Mouse (Mus musculus) T-cell, adult 2 months (primary cell): ENCODE measurements around the gene Rrm1.
A peak's percentile ranks its signal among the peaks of the same experiment; 100 is the strongest.
"Not testable (repeated sequence)": the region's sequence is repeated elsewhere in the genome, so short reads cannot be mapped to it uniquely, and the experiment has no call there.

Experiments used
- DNase-seq: peaks from one replicate; pipeline ENCODE4 v3.0.0; 2022; ENCODE audit warnings: low spot score

Gene Rrm1

GRCm38 (mm10) chr7:102478425-102478824, 36.9 kb downstream of the Rrm1 start:
- DNase-seq, result no peak

GRCm38 (mm10) chr7:102478926-102479325, 37.4 kb downstream of the Rrm1 start:
- no peak for DNase-seq

- no peak for DNase-seq
Observed at GRCm38 (mm10) chr7:102479368-102480078, 38.0 kb downstream of the Rrm1 start.

GRCm38 (mm10) chr7:102480821-102481220, 39.3 kb downstream of the Rrm1 start:
- DNase-seq, result no peak

- DNase-seq, result no peak
Observed at GRCm38 (mm10) chr7:102481579-102481978, 40.1 kb downstream of the Rrm1 start, which contains the start of gene Olfr543. TSS of gene Olfr543 (minus strand) at chr7:102481679.

- DNase-seq, result no peak
Observed at GRCm38 (mm10) chr7:102483665-102484064, 42.2 kb downstream of the Rrm1 start.

GRCm38 (mm10) chr7:102484766-102485165, 43.3 kb downstream of the Rrm1 start:
- not testable (repeated sequence) for DNase-seq

- no peak for DNase-seq
Observed at GRCm38 (mm10) chr7:102486105-102486504, 44.6 kb downstream of the Rrm1 start.

- no peak for DNase-seq
Observed at GRCm38 (mm10) chr7:102488161-102488560, 46.7 kb downstream of the Rrm1 start, which contains the start of gene Olfr544. TSS of gene Olfr544 (minus strand) at chr7:102488313.

GRCm38 (mm10) chr7:102494416-102494815, 52.9 kb downstream of the Rrm1 start:
- DNase-seq, result not testable (repeated sequence)

GRCm38 (mm10) chr7:102499473-102499872, 58.0 kb downstream of the Rrm1 start, which contains the start of gene Olfr545:
TSS of gene Olfr545 (minus strand) at chr7:102499573.
- no peak for DNase-seq

- DNase-seq, result no peak
Observed at GRCm38 (mm10) chr7:102501986-102502385, 60.5 kb downstream of the Rrm1 start.

- peak; percentile 57 for DNase-seq
Observed at GRCm38 (mm10) chr7:102506848-102507247, 65.4 kb downstream of the Rrm1 start.

- no peak for DNase-seq
Observed at GRCm38 (mm10) chr7:102508066-102508465, 66.6 kb downstream of the Rrm1 start.

GRCm38 (mm10) chr7:102508666-102509065, 67.2 kb downstream of the Rrm1 start:
- no peak for DNase-seq

- DNase-seq, result no peak
Observed at GRCm38 (mm10) chr7:102509726-102510125, 68.2 kb downstream of the Rrm1 start.

GRCm38 (mm10) chr7:102511927-102512326, 70.4 kb downstream of the Rrm1 start:
- no peak for DNase-seq

GRCm38 (mm10) chr7:102512814-102513435, 71.4 kb downstream of the Rrm1 start:
- peak; percentile 74 for DNase-seq

- DNase-seq, result no peak
Observed at GRCm38 (mm10) chr7:102514144-102514543, 72.6 kb downstream of the Rrm1 start.

- DNase-seq, result no peak
Observed at GRCm38 (mm10) chr7:102516261-102517050, 75.0 kb downstream of the Rrm1 start.

GRCm38 (mm10) chr7:102517051-102517335, 75.5 kb downstream of the Rrm1 start:
- DNase-seq, result no peak
